Mouse (Mus musculus): ENCODE data around the gene Pcolce. TPM values are rescaled to one million over a fixed set of nuclear protein-coding genes. Genes with fewer than 3 reads are reported as not detected.
"Not testable (repeated sequence)": the region's sequence is repeated elsewhere in the genome, so short reads cannot be mapped to it uniquely, and the experiment has no call there.

Pcolce gene
- polyA plus RNA-seq, 1 experiment from 2014 or later = 109 TPM

DNA sequence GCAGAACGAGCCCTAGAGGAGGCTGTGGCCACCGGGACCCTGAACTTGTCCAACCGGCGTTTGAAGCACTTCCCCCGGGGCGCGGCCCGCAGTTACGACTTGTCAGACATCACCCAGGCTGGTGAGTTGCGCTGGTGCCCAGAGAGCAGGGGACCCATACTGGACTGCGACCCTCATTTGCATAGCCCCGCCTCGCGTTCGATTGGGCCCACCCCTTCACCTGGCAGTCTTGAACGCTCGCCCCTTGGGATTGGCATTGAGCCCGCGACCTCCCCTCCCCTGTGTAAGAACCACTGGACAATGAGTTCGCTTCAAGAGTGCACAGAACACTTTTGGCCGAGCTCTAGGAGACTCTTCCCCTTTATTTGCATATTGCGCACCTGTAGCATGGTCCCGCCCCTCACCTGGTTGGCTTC lies 15.7 kb upstream of the Pcolce start:
- peak overlapping the region; percentile 83 for H3K4me2 ChIP-seq
- peak overlapping the region; percentile 79 for H3K9ac ChIP-seq
- under 1% methylated on average over 23 of the region's 23 CpGs for WGBS
- H3K4me3 ChIP-seq = peak overlapping the region; percentile 73
- ATAC-seq (ENCODE audit: insufficient number of reproducible peaks, low FRiP score) = peak; percentile 55
- no peaks in the 10 kb centered on the region for H3K27me3 ChIP-seq (replicated peaks)
- no peaks in the 10 kb centered on the region for H3K9me3 ChIP-seq (replicated peaks)
- H3K36me3 ChIP-seq = peaks cover 14% of the 10 kb centered on the region
- peaks cover 37% of the 10 kb centered on the region for H3K4me1 ChIP-seq (replicated peaks)
- peak overlapping the region; percentile 89 for H3K27ac ChIP-seq (ENCODE audit: poor library complexity, severe bottlenecking)

DNA sequence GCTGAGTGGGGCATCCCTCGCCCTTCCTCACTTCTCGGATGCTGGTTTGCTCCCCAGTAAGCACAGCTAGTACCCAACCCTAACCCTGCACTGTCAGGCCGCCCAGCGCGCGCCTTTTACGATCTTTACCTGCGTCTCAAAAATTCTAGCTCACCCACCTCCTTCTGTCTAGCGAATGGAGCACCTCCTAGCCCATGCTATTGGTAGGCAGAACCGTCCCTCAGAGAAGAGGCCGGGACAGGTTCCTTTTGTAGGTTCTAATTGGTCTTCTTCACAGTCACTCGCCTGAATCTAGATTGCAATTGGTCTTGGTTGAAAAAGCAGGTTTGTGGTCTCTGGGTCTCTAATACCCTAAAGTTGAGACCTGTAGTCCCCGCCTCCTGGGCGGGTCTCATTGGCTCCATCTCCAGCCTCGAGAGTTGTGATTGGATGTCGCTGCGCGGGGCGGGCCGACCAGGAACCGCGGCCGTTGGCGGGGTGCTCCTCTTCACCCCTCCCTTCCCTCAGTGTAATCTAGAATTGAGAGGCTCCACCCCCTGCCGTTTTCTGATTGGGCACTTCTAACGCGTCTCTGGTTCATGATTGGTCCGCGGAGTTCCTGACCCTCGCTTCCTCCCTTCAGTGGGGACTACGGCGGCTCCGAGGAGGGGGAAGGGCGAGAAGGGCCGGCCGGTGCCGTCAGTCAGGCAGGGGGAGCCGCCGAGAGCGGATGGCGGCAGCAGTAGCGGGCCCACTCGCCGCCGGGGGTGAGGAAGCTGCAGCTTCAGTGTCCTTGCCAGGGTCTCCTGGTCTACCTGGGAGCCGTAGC lies 15.1 kb upstream of the Pcolce start, which contains the start of the genes Fbxo24, Lrch4 and Gm20605:
Gene Fbxo24, minus strand, starts transcription at position 505 of the 808 bp plus-strand sequence.
Gene Lrch4, plus strand, starts transcription at position 624 of the 808 bp plus-strand sequence.
Gene Gm20605, plus strand, starts transcription at position 678 of the 808 bp plus-strand sequence.
- Histone ChIP-seq H3K9ac (peak within 1 kb of the TSS; percentile 79), H3K4me1 (replicated peaks) (peaks cover 37% of the 10 kb centered on the region), H3K27me3 (replicated peaks) (no peaks in the 10 kb centered on the region), H3K9me3 (replicated peaks) (no peaks in the 10 kb centered on the region), H3K4me2 (peak within 1 kb of the TSS; percentile 83), H3K36me3 (peaks cover 8% of the 10 kb centered on the region), H3K27ac (ENCODE audit: poor library complexity, severe bottlenecking) (peak within 1 kb of the TSS; percentile 89), H3K4me3 (peak within 1 kb of the TSS; percentile 73)
- under 1% methylated on average over 45 of the region's 46 CpGs for WGBS
- ATAC-seq (ENCODE audit: insufficient number of reproducible peaks, low FRiP score) = peak; percentile 98

DNA sequence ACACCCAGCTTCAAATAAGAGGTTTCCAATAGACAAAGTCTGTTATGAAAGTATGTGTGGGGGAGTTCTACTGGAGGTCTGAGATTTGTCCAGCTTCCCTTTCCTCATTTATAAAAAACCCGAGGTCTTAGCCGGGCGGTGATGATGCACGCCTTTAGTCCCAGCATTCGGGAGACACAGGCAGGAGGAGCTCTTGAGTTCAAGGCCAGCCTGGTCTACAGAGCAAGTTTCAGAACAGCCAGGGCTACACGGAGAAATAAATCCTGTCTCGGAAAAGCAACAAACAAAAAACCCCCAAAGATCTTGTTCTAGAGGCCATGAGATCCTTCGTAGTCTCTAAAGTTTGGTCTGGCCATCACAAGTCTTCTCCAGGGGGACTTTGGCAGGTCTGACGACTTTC lies 14.4 kb upstream of the Pcolce start:
- peak overlapping the region; percentile 72 for H3K9ac ChIP-seq

DNA sequence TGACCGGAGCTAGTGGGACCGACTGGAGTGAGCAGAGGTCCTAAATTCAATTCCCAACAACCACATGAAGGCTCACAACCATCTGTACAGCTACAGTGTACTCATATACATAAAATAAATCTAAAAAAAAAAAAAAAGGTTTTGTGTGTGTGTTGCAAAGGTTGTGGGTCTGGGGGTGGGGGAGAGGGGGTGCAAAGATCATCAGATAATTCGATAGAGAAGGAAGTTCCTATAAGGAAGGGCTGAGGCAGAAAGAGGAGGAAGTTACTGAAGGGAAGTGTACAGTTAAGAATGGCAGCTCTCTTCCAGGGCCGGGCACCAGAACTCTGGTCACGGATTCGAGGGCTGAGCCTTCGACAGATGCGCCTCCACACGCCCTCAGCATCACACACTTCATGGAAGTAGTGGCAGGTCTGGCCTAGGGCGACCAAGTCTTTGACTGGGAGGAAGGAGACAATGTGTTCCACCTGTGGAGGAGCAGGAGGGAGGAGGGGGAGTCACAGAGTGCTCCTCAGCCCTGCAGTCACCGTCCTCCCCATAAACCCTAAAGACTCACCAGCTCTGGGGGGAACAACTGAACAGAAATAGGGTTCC lies 10.4 kb upstream of the Pcolce start:
- no peak overlapping the region for H3K27ac ChIP-seq (ENCODE audit: poor library complexity, severe bottlenecking)
- no peak overlapping the region for H3K4me3 ChIP-seq
- peaks cover 8% of the 10 kb centered on the region; the same call in 1 of the 2 replicates for H3K4me1 ChIP-seq (replicated peaks)
- no peak overlapping the region for H3K4me2 ChIP-seq
- no peaks in the 10 kb centered on the region for H3K9me3 ChIP-seq (replicated peaks)
- 80% methylated on average over 11 of the region's 11 CpGs for WGBS
- no peaks in the 10 kb centered on the region for H3K27me3 ChIP-seq (replicated peaks)
- no peak overlapping the region for H3K9ac ChIP-seq
- no peaks in the 10 kb centered on the region for H3K36me3 ChIP-seq
- ATAC-seq (ENCODE audit: insufficient number of reproducible peaks, low FRiP score) = no peak

More for the DNA sequence above, 14.4 kb upstream of the Pcolce start:
- no peaks in the 10 kb centered on the region for H3K9me3 ChIP-seq (replicated peaks)
- no peaks in the 10 kb centered on the region for H3K27me3 ChIP-seq (replicated peaks)
- 3% methylated on average over 9 of the region's 9 CpGs for WGBS
- peak overlapping the region; percentile 58 for H3K4me3 ChIP-seq
- H3K4me2 ChIP-seq = peak overlapping the region; percentile 69
- 0 out of 2 replicates have a peak, but pooled peaks cover 4% of the 10 kb centered on the region for H3K36me3 ChIP-seq
- peak overlapping the region; percentile 86 for H3K27ac ChIP-seq (ENCODE audit: poor library complexity, severe bottlenecking)
- no peak for ATAC-seq (ENCODE audit: insufficient number of reproducible peaks, low FRiP score)
- peaks cover 37% of the 10 kb centered on the region for H3K4me1 ChIP-seq (replicated peaks)

DNA sequence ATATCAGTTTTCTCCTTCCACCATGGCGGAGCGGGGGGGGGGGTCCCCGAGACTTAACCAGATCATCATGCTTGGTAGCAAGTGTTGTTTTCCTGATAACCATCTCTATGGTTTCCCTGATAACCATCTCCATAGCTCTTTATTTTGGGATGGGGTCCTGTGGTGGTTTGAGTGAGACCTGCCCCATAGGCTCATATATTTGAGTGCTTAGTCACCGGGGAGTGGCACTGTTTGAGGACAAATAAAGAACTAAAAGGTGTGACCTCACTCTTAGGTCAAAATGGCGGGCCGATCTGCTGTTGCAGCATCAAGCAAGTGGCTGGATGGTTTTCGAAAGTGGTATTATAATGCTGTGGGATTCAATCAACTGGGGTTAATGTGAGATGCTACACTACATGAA lies 1.8 kb upstream of the Pcolce start:
- Histone ChIP-seq H3K4me1 (replicated peaks) (peaks cover 40% of the 10 kb centered on the region), H3K27ac (ENCODE audit: poor library complexity, severe bottlenecking) (no peak overlapping the region), H3K9me3 (replicated peaks) (no peaks in the 10 kb centered on the region), H3K9ac (no peak overlapping the region), H3K27me3 (replicated peaks) (no peaks in the 10 kb centered on the region), H3K36me3 (no peaks in the 10 kb centered on the region), H3K4me2 (no peak overlapping the region), H3K4me3 (no peak overlapping the region)
- ATAC-seq (ENCODE audit: insufficient number of reproducible peaks, low FRiP score) = no peak
- WGBS = 82% methylated on average over 7 of the region's 7 CpGs

DNA sequence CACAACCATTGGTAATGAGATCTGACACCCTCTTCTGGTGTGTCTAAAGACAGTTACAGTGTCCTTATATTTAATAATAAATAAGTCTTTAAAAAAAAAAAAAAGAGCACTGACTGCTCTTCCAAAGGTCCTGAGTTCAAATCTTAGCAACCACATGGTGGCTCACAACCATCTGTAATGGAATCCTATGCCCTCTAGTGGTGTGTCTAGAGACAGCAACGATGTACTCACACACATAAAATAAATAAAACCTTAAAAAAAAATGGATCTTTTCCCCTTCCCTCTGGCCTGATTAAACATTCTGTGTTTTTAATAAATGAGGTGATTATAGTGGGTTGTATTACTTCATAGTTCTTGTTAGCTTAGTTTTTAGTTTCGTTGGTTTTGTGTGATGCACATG lies 1.3 kb upstream of the Pcolce start:
- H3K9me3 ChIP-seq (replicated peaks); H3K36me3 ChIP-seq; H3K4me2 ChIP-seq; H3K4me3 ChIP-seq; H3K27me3 ChIP-seq (replicated peaks); H3K9ac ChIP-seq; ATAC-seq (ENCODE audit: insufficient number of reproducible peaks, low FRiP score); H3K27ac ChIP-seq (ENCODE audit: poor library complexity, severe bottlenecking): not testable (repeated sequence)
- H3K4me1 ChIP-seq (replicated peaks) = peaks cover 44% of the 10 kb centered on the region
- WGBS = 91% methylated on average over 2 of the region's 2 CpGs

DNA sequence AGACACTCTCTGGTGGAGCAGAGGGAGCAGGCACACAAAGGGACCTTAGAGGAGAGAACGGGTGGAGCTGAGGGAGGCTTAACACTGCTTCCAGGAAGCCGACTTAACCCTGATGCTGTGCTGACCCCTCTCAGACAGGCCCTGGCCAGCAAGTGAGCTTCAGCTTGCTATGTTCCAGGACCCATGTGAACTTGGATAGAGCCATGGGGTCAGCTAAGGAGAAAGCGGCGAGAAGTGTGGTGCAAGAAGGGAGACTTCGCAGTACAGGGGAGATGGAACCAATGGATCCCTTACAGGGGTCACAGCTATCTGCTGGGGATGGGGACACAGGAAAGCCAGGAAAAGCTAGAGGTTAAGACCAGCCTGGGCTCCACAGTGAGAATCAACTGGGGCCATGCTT lies 508 bp downstream of the Pcolce start:
- no peak overlapping the region for H3K4me2 ChIP-seq
- H3K9ac ChIP-seq = no peak overlapping the region
- no peaks in the 10 kb centered on the region for H3K9me3 ChIP-seq (replicated peaks)
- 72% methylated on average over 5 of the region's 5 CpGs for WGBS
- no peak for ATAC-seq (ENCODE audit: insufficient number of reproducible peaks, low FRiP score)
- 0 out of 2 replicates have a peak, but pooled peaks cover 6% of the 10 kb centered on the region for H3K27me3 ChIP-seq (replicated peaks)
- no peak overlapping the region for H3K4me3 ChIP-seq
- peaks cover 59% of the 10 kb centered on the region for H3K4me1 ChIP-seq (replicated peaks)
- peaks cover 2% of the 10 kb centered on the region; the same call in 1 of the 2 replicates for H3K36me3 ChIP-seq
- H3K27ac ChIP-seq (ENCODE audit: poor library complexity, severe bottlenecking) = 0 out of 2 replicates have a peak overlapping the region, but pooled peaks have one; percentile 56

DNA sequence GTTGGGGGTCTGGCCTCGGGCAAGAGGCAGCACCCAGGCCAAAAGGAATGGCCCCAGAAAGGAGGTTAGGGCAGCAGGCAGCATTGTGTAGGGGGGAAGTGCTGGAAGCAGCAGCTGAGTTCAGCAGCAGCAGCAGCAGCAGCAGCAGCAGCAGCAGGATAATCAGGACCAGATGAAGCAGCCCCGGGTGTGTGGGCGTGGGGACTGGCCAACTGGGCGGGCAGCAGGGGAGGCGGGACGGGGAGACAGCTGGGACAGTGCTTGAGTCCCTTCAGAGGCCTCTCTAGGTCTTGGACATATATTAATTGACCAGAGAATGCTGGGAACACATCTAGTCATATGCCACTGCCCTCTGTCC lies 2.4 kb downstream of the Pcolce start:
- peaks cover 15% of the 10 kb centered on the region for H3K27me3 ChIP-seq (replicated peaks)
- H3K27ac ChIP-seq (ENCODE audit: poor library complexity, severe bottlenecking) = peak overlapping the region; percentile 95
- peak overlapping the region; percentile 68 for H3K9ac ChIP-seq
- H3K4me2 ChIP-seq = peak overlapping the region; percentile 64
- H3K9me3 ChIP-seq (replicated peaks) = no peaks in the 10 kb centered on the region
- ATAC-seq (ENCODE audit: insufficient number of reproducible peaks, low FRiP score) = peak; percentile 46
- H3K36me3 ChIP-seq = peaks cover 21% of the 10 kb centered on the region
- 8% methylated on average over 6 of the region's 6 CpGs for WGBS
- peak overlapping the region; percentile 42 for H3K4me3 ChIP-seq
- peaks cover 63% of the 10 kb centered on the region for H3K4me1 ChIP-seq (replicated peaks)

DNA sequence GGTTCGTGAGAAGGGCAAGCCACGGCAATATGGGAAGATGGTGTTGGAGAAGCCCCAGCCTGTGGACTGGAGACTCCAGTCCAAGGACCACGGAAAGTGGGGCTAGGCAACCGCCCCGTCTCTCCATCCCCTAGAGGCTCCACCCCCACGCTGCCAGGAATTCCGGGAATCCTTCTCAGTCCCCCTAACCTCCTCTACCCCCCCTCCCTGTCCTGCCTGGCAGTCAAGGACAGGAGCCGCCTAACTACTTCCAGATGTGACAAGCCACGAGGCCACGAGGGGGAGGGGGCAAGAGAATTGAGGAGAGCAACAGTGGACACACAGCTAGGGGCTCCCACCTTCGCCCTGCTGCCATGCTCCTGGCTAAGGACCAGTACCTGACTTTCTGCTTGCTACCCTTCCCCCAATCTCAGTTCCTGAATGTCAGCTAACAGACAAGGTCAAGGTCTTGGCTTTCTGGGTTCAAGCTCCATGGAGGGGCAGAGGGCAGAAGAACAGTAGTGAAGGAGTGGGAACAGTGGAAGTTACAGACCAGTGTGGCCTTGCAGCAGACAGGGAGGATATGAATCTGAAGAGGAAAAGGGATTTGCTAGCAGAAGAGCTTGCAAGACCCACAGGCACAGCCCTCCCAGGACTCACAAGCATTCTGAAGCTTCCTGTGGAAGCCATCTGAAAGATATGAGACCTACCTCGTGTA lies 2.9 kb downstream of the Pcolce start:
- Histone ChIP-seq H3K9me3 (replicated peaks) (no peaks in the 10 kb centered on the region), H3K36me3 (peaks cover 26% of the 10 kb centered on the region), H3K4me2 (peak overlapping the region; percentile 64), H3K4me1 (replicated peaks) (peaks cover 63% of the 10 kb centered on the region), H3K27me3 (replicated peaks) (peaks cover 15% of the 10 kb centered on the region), H3K27ac (ENCODE audit: poor library complexity, severe bottlenecking) (peak overlapping the region; percentile 95), H3K9ac (peak overlapping the region; percentile 68), H3K4me3 (peak overlapping the region; percentile 42)
- WGBS = 2% methylated on average over 12 of the region's 12 CpGs
- peak; percentile 54 for ATAC-seq (ENCODE audit: insufficient number of reproducible peaks, low FRiP score)

DNA sequence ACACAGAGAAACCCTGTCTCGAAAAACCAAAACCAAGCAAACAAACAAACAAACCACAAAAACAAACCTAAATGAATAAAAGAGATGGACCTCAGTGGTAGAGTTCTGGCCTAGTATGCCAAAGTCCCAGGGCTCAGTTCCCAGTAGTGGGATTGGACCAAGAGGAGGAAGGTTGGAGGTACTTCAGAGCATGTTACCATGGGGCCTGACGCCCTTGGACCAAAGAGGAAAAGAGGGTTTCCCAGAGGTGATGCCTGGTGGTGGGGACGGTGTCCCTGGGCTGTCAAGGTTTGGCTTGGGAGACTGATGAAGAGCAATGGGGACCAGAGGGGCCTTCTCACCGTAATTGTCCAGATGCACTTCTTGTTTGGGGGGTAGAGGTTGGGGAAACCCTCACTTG lies 3.5 kb downstream of the Pcolce start:
- ATAC-seq (ENCODE audit: insufficient number of reproducible peaks, low FRiP score) = no peak
- no peaks in the 10 kb centered on the region for H3K9me3 ChIP-seq (replicated peaks)
- H3K27me3 ChIP-seq (replicated peaks) = peaks cover 15% of the 10 kb centered on the region
- peaks cover 32% of the 10 kb centered on the region for H3K36me3 ChIP-seq
- peak overlapping the region; percentile 64 for H3K4me2 ChIP-seq
- H3K9ac ChIP-seq = peak overlapping the region; percentile 39; the same call in 1 of the 2 replicates
- peak overlapping the region; percentile 95 for H3K27ac ChIP-seq (ENCODE audit: poor library complexity, severe bottlenecking)
- peak overlapping the region; percentile 42 for H3K4me3 ChIP-seq
- 57% methylated on average over 4 of the region's 4 CpGs for WGBS
- peaks cover 63% of the 10 kb centered on the region for H3K4me1 ChIP-seq (replicated peaks)

DNA sequence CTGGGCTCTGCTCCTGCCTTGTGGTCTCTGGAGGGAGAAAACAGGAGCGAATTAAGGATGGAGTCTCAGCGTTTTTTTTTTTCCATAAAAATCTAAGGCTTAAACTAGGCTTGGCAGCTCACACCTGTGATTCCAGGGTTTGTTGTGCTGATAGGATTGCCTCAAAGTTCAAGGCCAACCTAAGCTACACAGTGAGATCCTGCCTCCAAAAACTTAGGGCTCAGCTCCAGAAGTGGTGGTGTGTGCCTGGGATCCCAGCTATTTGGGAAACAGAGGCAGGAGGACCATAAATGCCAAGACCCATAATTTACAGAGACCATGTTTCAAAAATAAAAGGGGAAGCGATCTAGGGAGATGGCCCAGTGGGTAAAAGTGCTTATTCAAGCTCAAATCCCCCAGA lies 4.3 kb downstream of the Pcolce start:
- H3K9me3 ChIP-seq (replicated peaks) = no peaks in the 10 kb centered on the region
- 59% methylated on average over 3 of the region's 3 CpGs for WGBS
- H3K9ac ChIP-seq = no peak overlapping the region
- ATAC-seq (ENCODE audit: insufficient number of reproducible peaks, low FRiP score) = no peak
- no peak overlapping the region for H3K4me3 ChIP-seq
- H3K4me2 ChIP-seq = peak overlapping the region; percentile 64
- H3K36me3 ChIP-seq = peaks cover 38% of the 10 kb centered on the region
- H3K27ac ChIP-seq (ENCODE audit: poor library complexity, severe bottlenecking) = no peak overlapping the region
- peaks cover 63% of the 10 kb centered on the region for H3K4me1 ChIP-seq (replicated peaks)
- peaks cover 15% of the 10 kb centered on the region for H3K27me3 ChIP-seq (replicated peaks)
